Mouse (Mus musculus): Measurements from ENCODE around the gene Lclat1. TPM values are rescaled to one million over a fixed set of nuclear protein-coding genes. Genes with fewer than 3 reads are reported as not detected.

The Lclat1 gene
- polyA plus RNA-seq, 1 experiment from 2014 or later = 9.2 TPM

GRCm38 (mm10) chr17:73217274-73217673, 109.5 kb downstream of the Lclat1 start:
- no peaks in the 10 kb centered on the region for H3K36me3 ChIP-seq
- WGBS = 78% methylated on average over 3 of the region's 3 CpGs

GRCm38 (mm10) chr17:73220746-73221145, 113.0 kb downstream of the Lclat1 start:
- no peaks in the 10 kb centered on the region for H3K27me3 ChIP-seq
- H3K4me2 ChIP-seq = no peak overlapping the region
- WGBS = 58% methylated on average over 7 of the region's 7 CpGs
- H3K27ac ChIP-seq = no peak overlapping the region
- peaks cover 14% of the 10 kb centered on the region for H3K4me1 ChIP-seq
- no peak overlapping the region for H3K9ac ChIP-seq
- H3K36me3 ChIP-seq = no peaks in the 10 kb centered on the region
- H3K4me3 ChIP-seq = no peak overlapping the region
- no peak for ATAC-seq (ENCODE audit: insufficient number of reproducible peaks, low FRiP score, low TSS enrichment, low read depth)
- no peaks in the 10 kb centered on the region for H3K9me3 ChIP-seq

More at GRCm38 (mm10) chr17:73217274-73217673, 109.5 kb downstream of the Lclat1 start:
- Histone ChIP-seq H3K4me1 (peaks cover 3% of the 10 kb centered on the region; the same call in 1 of the 2 replicates), H3K4me3 (no peak overlapping the region), H3K9me3 (no peaks in the 10 kb centered on the region), H3K9ac (no peak overlapping the region), H3K27me3 (no peaks in the 10 kb centered on the region), H3K27ac (0 out of 2 replicates have a peak overlapping the region, but pooled peaks have one; percentile 38), H3K4me2 (no peak overlapping the region)
- ATAC-seq (ENCODE audit: insufficient number of reproducible peaks, low FRiP score, low TSS enrichment, low read depth) = no peak

GRCm38 (mm10) chr17:73222077-73222476, 114.3 kb downstream of the Lclat1 start:
- no peaks in the 10 kb centered on the region for H3K36me3 ChIP-seq
- no peaks in the 10 kb centered on the region for H3K27me3 ChIP-seq
- H3K4me1 ChIP-seq = peaks cover 17% of the 10 kb centered on the region
- no peak overlapping the region for H3K9ac ChIP-seq
- no peaks in the 10 kb centered on the region for H3K9me3 ChIP-seq
- H3K4me3 ChIP-seq = no peak overlapping the region
- no peak for ATAC-seq (ENCODE audit: insufficient number of reproducible peaks, low FRiP score, low TSS enrichment, low read depth)
- 53% methylated on average over 7 of the region's 7 CpGs for WGBS
- H3K4me2 ChIP-seq = no peak overlapping the region
- no peak overlapping the region for H3K27ac ChIP-seq

GRCm38 (mm10) chr17:73225442-73225841, 117.7 kb downstream of the Lclat1 start:
- H3K27ac ChIP-seq = peak overlapping the region; percentile 35; the same call in 1 of the 2 replicates

GRCm38 (mm10) chr17:73225996-73226395, 118.2 kb downstream of the Lclat1 start:
- H3K4me1 ChIP-seq = peaks cover 14% of the 10 kb centered on the region
- WGBS = 32% methylated on average over 5 of the region's 5 CpGs
- H3K9me3 ChIP-seq = no peaks in the 10 kb centered on the region
- H3K9ac ChIP-seq = no peak overlapping the region
- H3K27ac ChIP-seq = no peak overlapping the region
- H3K27me3 ChIP-seq = no peaks in the 10 kb centered on the region
- H3K4me3 ChIP-seq = no peak overlapping the region
- no peak overlapping the region for H3K4me2 ChIP-seq
- no peak for ATAC-seq (ENCODE audit: insufficient number of reproducible peaks, low FRiP score, low TSS enrichment, low read depth)
- 0 out of 2 replicates have a peak, but pooled peaks cover 3% of the 10 kb centered on the region for H3K36me3 ChIP-seq

More at GRCm38 (mm10) chr17:73225442-73225841, 117.7 kb downstream of the Lclat1 start:
- H3K4me2 ChIP-seq = no peak overlapping the region
- no peaks in the 10 kb centered on the region for H3K27me3 ChIP-seq
- no peaks in the 10 kb centered on the region for H3K9me3 ChIP-seq
- no peak overlapping the region for H3K9ac ChIP-seq
- H3K36me3 ChIP-seq = 0 out of 2 replicates have a peak, but pooled peaks cover 3% of the 10 kb centered on the region
- H3K4me3 ChIP-seq = no peak overlapping the region
- no peak for ATAC-seq (ENCODE audit: insufficient number of reproducible peaks, low FRiP score, low TSS enrichment, low read depth)
- H3K4me1 ChIP-seq = peaks cover 14% of the 10 kb centered on the region

- 0 out of 2 replicates have a peak, but pooled peaks cover 3% of the 10 kb centered on the region for H3K36me3 ChIP-seq
- no peaks in the 10 kb centered on the region for H3K9me3 ChIP-seq
- no peak overlapping the region for H3K9ac ChIP-seq
- ATAC-seq (ENCODE audit: insufficient number of reproducible peaks, low FRiP score, low TSS enrichment, low read depth) = no peak
- H3K27me3 ChIP-seq = no peaks in the 10 kb centered on the region
- H3K4me3 ChIP-seq = no peak overlapping the region
- WGBS = 86% methylated on average over 2 of the region's 2 CpGs
- no peak overlapping the region for H3K27ac ChIP-seq
- H3K4me1 ChIP-seq = peaks cover 14% of the 10 kb centered on the region
- no peak overlapping the region for H3K4me2 ChIP-seq
Measured at GRCm38 (mm10) chr17:73226595-73226994, 118.8 kb downstream of the Lclat1 start.

- WGBS = 82% methylated on average over 3 of the region's 3 CpGs
- no peak for ATAC-seq (ENCODE audit: insufficient number of reproducible peaks, low FRiP score, low TSS enrichment, low read depth)
Measured at GRCm38 (mm10) chr17:73227361-73227760, 119.6 kb downstream of the Lclat1 start.

GRCm38 (mm10) chr17:73229445-73230155, 121.8 kb downstream of the Lclat1 start:
- Histone ChIP-seq H3K36me3 (0 out of 2 replicates have a peak, but pooled peaks cover 3% of the 10 kb centered on the region), H3K9me3 (no peaks in the 10 kb centered on the region), H3K9ac (no peak overlapping the region), H3K4me2 (no peak overlapping the region), H3K27me3 (no peaks in the 10 kb centered on the region), H3K4me1 (peaks cover 13% of the 10 kb centered on the region), H3K4me3 (no peak overlapping the region), H3K27ac (no peak overlapping the region)
- ATAC-seq (ENCODE audit: insufficient number of reproducible peaks, low FRiP score, low TSS enrichment, low read depth) = no peak
- WGBS = 87% methylated on average over 11 of the region's 11 CpGs

More at GRCm38 (mm10) chr17:73227361-73227760, 119.6 kb downstream of the Lclat1 start:
- H3K9me3 ChIP-seq = no peaks in the 10 kb centered on the region
- no peaks in the 10 kb centered on the region for H3K27me3 ChIP-seq
- H3K4me1 ChIP-seq = peaks cover 14% of the 10 kb centered on the region
- no peak overlapping the region for H3K27ac ChIP-seq
- no peak overlapping the region for H3K4me2 ChIP-seq
- no peak overlapping the region for H3K9ac ChIP-seq
- H3K4me3 ChIP-seq = no peak overlapping the region
- 0 out of 2 replicates have a peak, but pooled peaks cover 3% of the 10 kb centered on the region for H3K36me3 ChIP-seq

GRCm38 (mm10) chr17:73230340-73230989, 122.7 kb downstream of the Lclat1 start:
- Histone ChIP-seq H3K27ac (no peak overlapping the region), H3K4me3 (no peak overlapping the region), H3K9ac (no peak overlapping the region), H3K4me1 (peaks cover 5% of the 10 kb centered on the region), H3K9me3 (no peaks in the 10 kb centered on the region), H3K36me3 (0 out of 2 replicates have a peak, but pooled peaks cover 3% of the 10 kb centered on the region), H3K27me3 (no peaks in the 10 kb centered on the region), H3K4me2 (no peak overlapping the region)
- ATAC-seq (ENCODE audit: insufficient number of reproducible peaks, low FRiP score, low TSS enrichment, low read depth) = no peak
- 88% methylated on average over 12 of the region's 12 CpGs for WGBS

GRCm38 (mm10) chr17:73231337-73231736, 123.6 kb downstream of the Lclat1 start:
- H3K4me3 ChIP-seq = no peak overlapping the region
- no peaks in the 10 kb centered on the region for H3K9me3 ChIP-seq
- H3K27me3 ChIP-seq = no peaks in the 10 kb centered on the region
- 0 out of 2 replicates have a peak, but pooled peaks cover 3% of the 10 kb centered on the region for H3K36me3 ChIP-seq
- 92% methylated on average over 1 of the region's 1 CpGs for WGBS
- no peaks in the 10 kb centered on the region for H3K4me1 ChIP-seq
- no peak overlapping the region for H3K27ac ChIP-seq
- ATAC-seq (ENCODE audit: insufficient number of reproducible peaks, low FRiP score, low TSS enrichment, low read depth) = no peak
- H3K9ac ChIP-seq = no peak overlapping the region
- no peak overlapping the region for H3K4me2 ChIP-seq

- no peaks in the 10 kb centered on the region for H3K27me3 ChIP-seq
- no peak overlapping the region for H3K4me2 ChIP-seq
- no peaks in the 10 kb centered on the region for H3K9me3 ChIP-seq
- H3K36me3 ChIP-seq = 0 out of 2 replicates have a peak, but pooled peaks cover under 1% of the 10 kb centered on the region
- ATAC-seq (ENCODE audit: insufficient number of reproducible peaks, low FRiP score, low TSS enrichment, low read depth) = no peak
- 0 out of 2 replicates have a peak, but pooled peaks cover 4% of the 10 kb centered on the region for H3K4me1 ChIP-seq
- no peak overlapping the region for H3K9ac ChIP-seq
- no peak overlapping the region for H3K27ac ChIP-seq
- H3K4me3 ChIP-seq = no peak overlapping the region
- 98% methylated on average over 2 of the region's 2 CpGs for WGBS
Measured at GRCm38 (mm10) chr17:73232593-73232992, 124.8 kb downstream of the Lclat1 start.

GRCm38 (mm10) chr17:73233975-73234374, 126.2 kb downstream of the Lclat1 start:
- Histone ChIP-seq H3K4me1 (0 out of 2 replicates have a peak, but pooled peaks cover 6% of the 10 kb centered on the region), H3K4me2 (no peak overlapping the region), H3K9me3 (no peaks in the 10 kb centered on the region), H3K4me3 (no peak overlapping the region), H3K27ac (no peak overlapping the region), H3K36me3 (no peaks in the 10 kb centered on the region), H3K9ac (no peak overlapping the region), H3K27me3 (no peaks in the 10 kb centered on the region)
- 87% methylated on average over 1 of the region's 1 CpGs for WGBS
- no peak for ATAC-seq (ENCODE audit: insufficient number of reproducible peaks, low FRiP score, low TSS enrichment, low read depth)

Data from limb, embryonic 15.5 days (tissue).